Mouse (Mus musculus): ENCODE results near the gene C77080.

C77080 gene

GRCm38 (mm10) chr4:129238579-129239016 is 22.6 kb downstream of the C77080 start:
- DNase-seq (ENCODE audit: low spot score): no peak

- no peak for DNase-seq (ENCODE audit: low spot score)
Observed at GRCm38 (mm10) chr4:129237843-129238441, 23.3 kb downstream of the C77080 start.

- no peak for DNase-seq (ENCODE audit: low spot score)
Observed at GRCm38 (mm10) chr4:129236236-129236813, 24.9 kb downstream of the C77080 start.

GRCm38 (mm10) chr4:129235147-129235546 is 26.1 kb downstream of the C77080 start:
- no peak for DNase-seq (ENCODE audit: low spot score)

GRCm38 (mm10) chr4:129234488-129234887 is 26.7 kb downstream of the C77080 start:
- no peak for DNase-seq (ENCODE audit: low spot score)

- DNase-seq (ENCODE audit: low spot score): no peak
Observed at GRCm38 (mm10) chr4:129232561-129233360, 28.4 kb downstream of the C77080 start.

- DNase-seq (ENCODE audit: low spot score): no peak
Observed at GRCm38 (mm10) chr4:129231594-129232450, 29.4 kb downstream of the C77080 start.

GRCm38 (mm10) chr4:129230926-129231325 is 30.3 kb downstream of the C77080 start:
- DNase-seq (ENCODE audit: low spot score): no peak

- no peak for DNase-seq (ENCODE audit: low spot score)
Observed at GRCm38 (mm10) chr4:129227985-129228381, 33.2 kb downstream of the C77080 start.

- DNase-seq (ENCODE audit: low spot score): no peak
Observed at GRCm38 (mm10) chr4:129227170-129227984, 33.8 kb downstream of the C77080 start.

GRCm38 (mm10) chr4:129226441-129226963 is 34.7 kb downstream of the C77080 start:
- no peak for DNase-seq (ENCODE audit: low spot score)

GRCm38 (mm10) chr4:129225315-129225714 is 35.9 kb downstream of the C77080 start:
- DNase-seq (ENCODE audit: low spot score): no peak

- DNase-seq (ENCODE audit: low spot score): no peak
Observed at GRCm38 (mm10) chr4:129223421-129224281, 37.6 kb downstream of the C77080 start.

- DNase-seq (ENCODE audit: low spot score): no peak
Observed at GRCm38 (mm10) chr4:129222019-129222925, 38.9 kb downstream of the C77080 start.

- no peak for DNase-seq (ENCODE audit: low spot score)
Observed at GRCm38 (mm10) chr4:129221097-129222010, 39.9 kb downstream of the C77080 start.

GRCm38 (mm10) chr4:129220376-129221089 is 40.7 kb downstream of the C77080 start:
- no peak for DNase-seq (ENCODE audit: low spot score)

GRCm38 (mm10) chr4:129219198-129219597 is 42.0 kb downstream of the C77080 start:
- DNase-seq (ENCODE audit: low spot score): no peak
